Mouse (Mus musculus): ENCODE results near the gene Rsg1. TPM values are rescaled to one million over a fixed set of nuclear protein-coding genes. Genes with fewer than 3 reads are reported as not detected.

Gene Rsg1
- total RNA-seq (2023) = 2.6 TPM

DNA sequence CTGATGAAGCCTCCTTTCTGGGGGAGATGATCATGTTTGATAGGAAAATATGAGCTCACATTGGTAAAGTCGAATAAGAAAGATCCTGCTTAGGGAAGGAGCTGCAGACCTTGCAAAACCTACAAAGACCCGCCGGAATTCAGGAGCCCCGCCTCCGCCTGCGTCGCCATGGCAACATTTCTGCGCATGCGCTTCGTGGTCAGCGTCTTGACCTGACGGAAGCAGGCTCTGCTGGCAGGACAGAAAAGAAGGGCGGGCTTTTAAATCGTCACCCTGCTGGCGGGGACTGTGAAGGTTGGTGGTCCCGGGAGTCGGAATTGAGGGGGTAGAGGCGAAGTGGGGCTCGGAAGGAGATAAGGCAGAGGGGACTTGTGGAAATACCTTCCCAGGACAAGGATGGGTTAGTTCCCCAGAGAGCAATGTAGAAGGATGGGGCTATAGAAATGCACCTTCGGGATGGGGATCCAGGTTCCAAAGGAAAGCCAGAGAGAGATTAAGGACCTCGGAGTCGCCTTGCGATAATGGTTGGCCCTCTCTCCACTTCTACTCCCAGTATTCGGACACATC lies at the start of gene Rsg1:
TSS of gene Rsg1 (plus strand) at position 187 of the 567 bp plus-strand sequence.

DNA sequence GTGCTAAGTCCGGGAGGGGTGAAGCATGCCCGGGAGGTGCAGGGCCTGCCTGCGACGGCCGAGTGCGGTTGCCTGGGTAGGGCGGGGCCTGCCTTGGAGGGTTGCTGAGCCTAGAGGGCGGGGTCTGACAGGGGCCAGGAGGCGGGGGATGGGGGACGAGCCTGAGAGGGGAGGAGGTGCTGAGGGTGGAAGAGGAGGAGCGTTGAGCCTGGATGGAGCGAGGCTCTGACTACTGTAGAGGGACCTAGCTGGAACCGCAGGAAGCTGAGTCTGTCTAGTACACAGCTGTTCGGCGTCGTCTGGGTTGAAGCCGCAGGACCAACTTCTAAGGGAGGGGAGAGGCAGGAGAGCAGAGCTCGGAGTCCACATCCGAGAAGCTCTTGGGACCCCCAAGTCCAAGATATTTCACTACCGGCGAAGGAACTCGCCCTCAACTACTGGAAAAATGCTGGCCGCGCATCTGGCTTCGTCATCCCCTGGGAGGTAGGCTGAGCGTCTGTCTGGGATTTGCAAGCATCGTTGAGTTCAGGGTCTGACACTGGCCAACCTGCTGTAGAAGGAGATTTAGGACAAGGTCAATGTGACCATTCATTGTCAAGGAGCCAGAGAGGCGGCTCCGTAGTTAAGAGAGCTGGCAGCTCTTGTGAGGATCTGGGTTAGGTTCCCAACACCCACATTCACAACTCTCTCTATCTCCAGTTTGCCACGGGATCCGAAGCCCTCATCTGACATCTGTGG lies 25.8 kb downstream of the Rsg1 start, which contains the start of gene Arhgef19:
TSS of gene Arhgef19 (plus strand) at position 112 of the 738 bp plus-strand sequence.

Other genes starting within 250 kb of the Rsg1 start
- gene Atp13a2, start 227.1 kb upstream of the Rsg1 start, total RNA-seq (2023) = 26.3 TPM
- gene Mfap2, start 203.5 kb upstream of the Rsg1 start, total RNA-seq (2023) = not detected
- gene Crocc, start 153.4 kb upstream of the Rsg1 start, total RNA-seq (2023) = 12.5 TPM
- 92.1 TPM for gene Necap2, start 135.6 kb upstream of the Rsg1 start, total RNA-seq (2023)
- not detected for gene Spata21, start 125.6 kb upstream of the Rsg1 start, total RNA-seq (2023)
- 115 TPM for gene Szrd1, start 74.2 kb upstream of the Rsg1 start, total RNA-seq (2023)
- gene Fbxo42, start 66.0 kb upstream of the Rsg1 start, total RNA-seq (2023) = 20.2 TPM
- not detected for gene Arhgef19, start 25.5 kb downstream of the Rsg1 start, total RNA-seq (2023)
- gene Epha2, start 87.3 kb downstream of the Rsg1 start, total RNA-seq (2023) = 4.4 TPM
- gene Fam131c, start 154.3 kb downstream of the Rsg1 start, total RNA-seq (2023) = not detected
- gene Clcnka, start 184.8 kb downstream of the Rsg1 start, total RNA-seq (2023) = not detected
- not detected for gene Clcnkb, start 202.1 kb downstream of the Rsg1 start, total RNA-seq (2023)
- not detected for gene Hspb7, start 206.8 kb downstream of the Rsg1 start, total RNA-seq (2023)
- not detected for gene Srarp, start 222.1 kb downstream of the Rsg1 start, total RNA-seq (2023)
- gene Zbtb17, start 230.7 kb downstream of the Rsg1 start, total RNA-seq (2023) = 40.1 TPM